Mouse (Mus musculus): ENCODE results near the gene Mc1r. TPM values are rescaled to one million over a fixed set of nuclear protein-coding genes. Genes with fewer than 3 reads are reported as not detected.

Gene Mc1r
- total RNA-seq (2021), result not detected
- long read RNA-seq, experiment 1, result 0 reads
- long read RNA-seq, experiment 2, result 0 reads

- DNase-seq (ENCODE audit: low spot score in 2 of 2), result peak; percentile 75 to 82
- H3K4me3 ChIP-seq, result no peak within 1 kb of the TSS
- H3K27ac ChIP-seq, result no peak within 1 kb of the TSS
- TF ChIP-seq CTCF (conservative IDR thresholded peaks at IDR 0.05), result peak; percentile 96
Observed at GRCm38 (mm10) chr8:123406786-123407185, at the start of gene Mc1r. Mc1r (plus strand) TSS chr8:123407107.

- DNase-seq (ENCODE audit: low spot score in 2 of 2), result peak; percentile 72 to 86
- Histone ChIP-seq H3K27ac (no peak overlapping the region), H3K4me3 (no peak overlapping the region)
- TF ChIP-seq CTCF (conservative IDR thresholded peaks at IDR 0.05), result peak; percentile 96
Observed at GRCm38 (mm10) chr8:123361082-123361739, 45.7 kb upstream of the Mc1r start.

GRCm38 (mm10) chr8:123373403-123374238, 33.3 kb upstream of the Mc1r start, which contains the start of gene Tcf25:
Tcf25 (plus strand) TSS chr8:123373753.
- peak; percentile 84 for TF ChIP-seq CTCF (conservative IDR thresholded peaks at IDR 0.05)
- Histone ChIP-seq H3K4me3 (peak within 1 kb of the TSS; percentile 81), H3K27ac (peak within 1 kb of the TSS; percentile 99)
- DNase-seq (ENCODE audit: low spot score in 2 of 2), result peak; percentile 96 to 97

GRCm38 (mm10) chr8:123374239-123374578, 32.7 kb upstream of the Mc1r start:
- peak; percentile 90 to 96 for DNase-seq (ENCODE audit: low spot score in 2 of 2)
- Histone ChIP-seq H3K4me3 (peak overlapping the region; percentile 81), H3K27ac (peak overlapping the region; percentile 99)
- no peak for TF ChIP-seq CTCF (conservative IDR thresholded peaks at IDR 0.05)

GRCm38 (mm10) chr8:123375701-123376100, 31.2 kb upstream of the Mc1r start:
- TF ChIP-seq CTCF (conservative IDR thresholded peaks at IDR 0.05), result no peak
- H3K4me3 ChIP-seq, result no peak overlapping the region; the same call in 1 of the 2 replicates
- H3K27ac ChIP-seq, result peak overlapping the region; percentile 51; the same call in 1 of the 2 replicates
- no peak for DNase-seq (ENCODE audit: low spot score in 2 of 2)

GRCm38 (mm10) chr8:123376106-123376505, 30.8 kb upstream of the Mc1r start:
- DNase-seq (ENCODE audit: low spot score in 2 of 2), result no peak
- peak overlapping the region; percentile 5; the same call in 1 of the 2 replicates for H3K4me3 ChIP-seq
- peak overlapping the region; percentile 51; the same call in 1 of the 2 replicates for H3K27ac ChIP-seq
- TF ChIP-seq CTCF (conservative IDR thresholded peaks at IDR 0.05), result no peak

GRCm38 (mm10) chr8:123381711-123382110, 25.2 kb upstream of the Mc1r start:
- no peak overlapping the region for H3K4me3 ChIP-seq
- TF ChIP-seq CTCF (conservative IDR thresholded peaks at IDR 0.05), result no peak
- no peak overlapping the region for H3K27ac ChIP-seq
- no peak for DNase-seq (ENCODE audit: low spot score in 2 of 2)

- H3K4me3 ChIP-seq, result no peak overlapping the region
- DNase-seq (ENCODE audit: low spot score in 2 of 2), result no peak
Observed at GRCm38 (mm10) chr8:123382516-123382915, 24.4 kb upstream of the Mc1r start.

GRCm38 (mm10) chr8:123384883-123385540, 21.9 kb upstream of the Mc1r start:
- DNase-seq (ENCODE audit: low spot score in 2 of 2), result peak in 1 of 2 experiments; percentile 34
- TF ChIP-seq CTCF (conservative IDR thresholded peaks at IDR 0.05), result peak; percentile 86
- no peak overlapping the region for H3K27ac ChIP-seq
- H3K4me3 ChIP-seq, result no peak overlapping the region

More at GRCm38 (mm10) chr8:123382516-123382915, 24.4 kb upstream of the Mc1r start:
- no peak overlapping the region for H3K27ac ChIP-seq
- no peak for TF ChIP-seq CTCF (conservative IDR thresholded peaks at IDR 0.05)

GRCm38 (mm10) chr8:123387041-123387440, 19.9 kb upstream of the Mc1r start:
- Histone ChIP-seq H3K27ac (no peak overlapping the region), H3K4me3 (no peak overlapping the region)
- TF ChIP-seq CTCF (conservative IDR thresholded peaks at IDR 0.05), result no peak
- DNase-seq (ENCODE audit: low spot score in 2 of 2), result no peak

GRCm38 (mm10) chr8:123387801-123388200, 19.1 kb upstream of the Mc1r start:
- no peak for TF ChIP-seq CTCF (conservative IDR thresholded peaks at IDR 0.05)
- Histone ChIP-seq H3K4me3 (no peak overlapping the region), H3K27ac (no peak overlapping the region)
- no peak for DNase-seq (ENCODE audit: low spot score in 2 of 2)

GRCm38 (mm10) chr8:123389026-123389425, 17.9 kb upstream of the Mc1r start:
- H3K4me3 ChIP-seq, result no peak overlapping the region
- no peak for DNase-seq (ENCODE audit: low spot score in 2 of 2)
- H3K27ac ChIP-seq, result no peak overlapping the region
- TF ChIP-seq CTCF (conservative IDR thresholded peaks at IDR 0.05), result no peak

- H3K27ac ChIP-seq, result no peak overlapping the region
- TF ChIP-seq CTCF (conservative IDR thresholded peaks at IDR 0.05), result no peak
- no peak for DNase-seq (ENCODE audit: low spot score in 2 of 2)
- H3K4me3 ChIP-seq, result no peak overlapping the region
Observed at GRCm38 (mm10) chr8:123398308-123398707, 8.6 kb upstream of the Mc1r start.

Data from layer of hippocampus, adult 2 months (tissue).